Mouse (Mus musculus): ENCODE results near the gene Atp8a1.

DNA sequence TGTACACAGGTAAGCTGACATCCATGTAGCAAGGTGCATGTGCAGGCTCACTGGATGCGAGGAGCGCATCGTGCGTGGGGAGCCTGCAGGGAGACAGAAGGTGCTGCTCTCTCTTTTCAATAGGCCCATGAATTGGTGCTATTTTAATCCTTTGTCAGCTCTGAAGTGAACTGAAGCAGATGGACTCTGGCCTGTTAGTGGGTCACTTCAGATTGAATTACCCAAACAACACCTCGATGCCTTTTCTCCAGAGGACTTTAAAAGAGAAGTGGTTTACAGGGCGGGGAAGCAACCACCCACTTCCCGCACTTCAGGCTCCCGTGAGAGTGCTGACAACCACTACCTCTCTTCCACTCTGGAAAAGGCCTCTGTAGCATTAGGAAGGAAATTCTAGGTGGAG, 46.4 kb downstream of the Atp8a1 start:
- TF ChIP-seq POLR2A (IDR thresholded peaks at IDR 0.05; ENCODE audit: control insufficient read depth, extremely low read depth, insufficient read depth, low read length, poor library complexity) (no peak), CTCF (IDR thresholded peaks at IDR 0.05; ENCODE audit: borderline replicate concordance, control insufficient read depth, extremely low read depth, insufficient read depth, low read length, poor library complexity) (no peak)

Data from thymus, adult 2 months (tissue).